Mouse (Mus musculus): Measurements from ENCODE around the gene Ubqlnl.

Gene Ubqlnl

DNA sequence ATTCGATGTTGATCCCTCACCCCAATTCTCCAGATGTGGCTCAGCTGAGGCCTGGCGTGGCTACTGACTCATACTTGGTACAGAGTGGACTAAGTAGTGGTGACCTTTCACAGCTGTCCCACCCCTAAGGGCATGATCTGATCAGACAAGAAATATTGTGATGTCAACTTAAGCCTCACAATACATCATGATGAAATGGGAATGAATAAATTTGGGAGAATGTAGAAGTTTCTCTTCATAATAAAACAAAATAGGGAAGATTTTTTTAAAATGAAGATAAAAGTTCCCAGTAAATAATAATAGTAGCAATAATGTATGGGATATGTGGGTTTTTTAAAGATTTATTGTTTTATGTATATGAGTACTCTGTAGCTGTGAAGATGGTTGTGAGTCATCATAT, at the start of gene Ubqlnl:
TSS of gene Ubqlnl (minus strand) at position 101 of the 400 bp plus-strand sequence.
- no peak for DNase-seq (ENCODE audit: low read depth, low spot score)

DNA sequence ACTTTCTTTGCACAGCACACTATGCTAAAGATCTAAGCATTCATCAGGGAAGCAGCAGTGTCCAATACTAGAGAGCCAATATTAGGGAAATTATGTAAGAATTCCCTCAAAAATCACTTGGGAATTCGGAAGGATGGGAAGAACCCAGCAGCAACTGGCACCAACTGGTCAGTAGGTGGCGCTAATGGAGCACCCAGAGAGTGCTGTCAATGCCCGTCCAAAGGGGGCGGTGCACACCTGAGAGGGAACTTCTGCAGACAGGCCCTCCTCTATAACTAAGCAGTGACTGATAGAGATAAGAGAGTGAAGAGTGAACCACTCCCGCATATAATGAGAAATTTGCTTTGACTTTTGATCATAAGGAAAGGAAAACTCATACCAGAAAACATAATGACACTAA, 49.5 kb upstream of the Ubqlnl start:
- DNase-seq (ENCODE audit: low read depth, low spot score): peak; percentile 82

DNA sequence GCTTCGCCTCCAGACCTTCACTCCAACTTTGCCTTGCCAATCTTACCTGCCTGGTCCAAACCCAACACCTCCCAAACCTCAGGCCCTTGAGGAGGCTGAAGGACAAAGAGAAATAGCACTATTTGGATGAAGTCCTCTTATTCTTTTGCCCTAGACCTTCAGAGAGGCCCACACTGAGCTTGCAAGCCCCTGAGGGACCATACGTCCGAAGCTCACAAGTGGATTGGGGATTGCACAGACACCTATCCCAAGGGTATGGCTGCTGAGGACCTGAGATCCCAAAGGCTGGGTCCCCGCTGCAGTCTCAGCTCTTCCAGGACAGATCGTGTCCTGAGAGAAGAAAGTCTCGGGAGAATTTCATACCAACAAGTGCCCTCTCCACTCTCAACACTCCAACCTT, 45.5 kb upstream of the Ubqlnl start, which contains the start of gene Olfr649:
TSS of gene Olfr649 (minus strand) at position 101 of the 400 bp plus-strand sequence.
- no peak for DNase-seq (ENCODE audit: low read depth, low spot score)

DNA sequence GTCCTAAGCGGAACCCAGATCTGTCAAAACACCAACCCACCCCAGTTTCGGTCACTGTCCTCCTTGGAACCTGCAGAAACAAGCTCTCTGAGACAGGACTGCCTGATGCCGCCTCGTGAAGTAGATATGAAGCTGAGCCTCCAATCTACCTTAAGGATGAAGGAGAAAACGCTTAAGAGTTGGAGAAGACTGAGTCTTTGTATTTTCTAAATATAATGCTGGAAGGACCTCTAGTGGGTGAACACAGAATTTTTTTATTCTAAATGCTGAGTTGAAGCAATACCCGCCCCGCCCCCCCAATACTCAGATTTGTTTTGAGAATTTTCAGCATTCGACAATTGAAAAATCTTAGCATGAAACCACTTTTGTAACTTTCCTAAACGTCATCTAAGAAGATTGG, 40.9 kb upstream of the Ubqlnl start:
- DNase-seq (ENCODE audit: low read depth, low spot score): peak; percentile 7

DNA sequence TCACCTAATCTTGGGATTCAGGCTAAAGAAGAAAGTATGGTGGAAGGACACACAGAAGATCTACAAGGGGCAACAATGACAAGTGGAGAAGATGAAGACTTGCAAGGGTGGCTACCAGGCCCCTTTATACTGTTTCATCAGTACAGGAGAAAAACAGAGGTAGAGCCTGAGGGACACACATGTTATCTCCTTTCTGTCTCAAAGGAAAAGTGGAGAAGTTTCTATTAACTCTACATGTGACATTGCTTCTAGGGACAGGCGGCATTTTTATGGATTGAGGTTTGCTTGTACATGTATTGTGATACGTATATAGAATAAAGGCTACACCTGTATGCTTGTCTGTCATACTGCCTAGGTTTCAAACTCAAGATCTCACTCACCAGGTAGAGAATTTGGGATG, 32.9 kb upstream of the Ubqlnl start, which contains the start of gene Olfr648:
TSS of gene Olfr648 (minus strand) at position 101 of the 400 bp plus-strand sequence.
- no peak for DNase-seq (ENCODE audit: low read depth, low spot score)

DNA sequence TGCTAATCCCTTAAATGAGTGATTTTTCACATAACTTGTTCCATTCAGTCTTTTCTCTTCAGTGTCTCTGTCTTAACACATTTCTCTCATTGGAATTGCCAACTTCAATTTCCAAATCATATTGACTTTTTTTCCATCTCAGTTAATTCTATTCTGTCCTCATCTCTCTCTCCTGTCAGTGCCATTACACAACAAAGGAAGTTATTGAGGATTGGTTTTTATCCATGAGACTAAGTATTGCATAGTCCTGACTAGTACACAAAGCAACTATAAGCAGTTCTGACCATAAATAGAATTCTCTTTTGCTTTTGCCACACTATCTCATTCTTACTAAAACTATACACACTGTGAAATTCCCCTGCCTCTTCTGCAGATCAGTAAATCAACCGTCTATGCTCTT, 28.7 kb upstream of the Ubqlnl start:
- no peak for DNase-seq (ENCODE audit: low read depth, low spot score)

DNA sequence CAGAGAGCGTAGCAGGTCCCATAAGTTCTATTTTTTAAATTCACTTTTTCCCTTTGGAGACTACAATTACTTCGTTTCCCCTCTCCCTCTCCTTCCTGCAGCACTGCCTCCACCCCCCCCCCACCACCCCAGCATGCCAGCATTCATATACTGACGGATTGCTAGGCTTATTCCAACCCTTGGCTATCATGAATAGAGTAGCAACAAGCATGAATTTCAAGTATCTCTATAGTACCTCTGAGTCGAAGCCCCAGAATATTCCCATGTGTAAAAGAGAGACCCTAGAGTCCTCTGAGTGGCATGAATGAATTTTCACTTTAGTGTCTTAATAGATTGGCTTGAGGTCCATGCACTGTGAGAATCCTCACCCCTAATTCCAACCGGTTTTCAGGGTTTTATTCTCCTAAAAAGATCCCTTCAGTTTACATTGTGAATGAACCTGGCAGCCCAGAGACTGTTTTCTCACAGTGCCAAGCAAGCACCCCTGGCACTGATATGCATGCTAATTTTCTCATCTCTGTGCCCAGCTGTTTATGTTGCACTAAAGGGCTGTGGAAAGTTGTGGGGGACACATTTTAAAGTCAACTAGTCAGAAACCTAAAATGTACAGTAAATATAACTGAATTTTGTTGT, 28.2 kb upstream of the Ubqlnl start:
- DNase-seq (ENCODE audit: low read depth, low spot score): no peak

DNA sequence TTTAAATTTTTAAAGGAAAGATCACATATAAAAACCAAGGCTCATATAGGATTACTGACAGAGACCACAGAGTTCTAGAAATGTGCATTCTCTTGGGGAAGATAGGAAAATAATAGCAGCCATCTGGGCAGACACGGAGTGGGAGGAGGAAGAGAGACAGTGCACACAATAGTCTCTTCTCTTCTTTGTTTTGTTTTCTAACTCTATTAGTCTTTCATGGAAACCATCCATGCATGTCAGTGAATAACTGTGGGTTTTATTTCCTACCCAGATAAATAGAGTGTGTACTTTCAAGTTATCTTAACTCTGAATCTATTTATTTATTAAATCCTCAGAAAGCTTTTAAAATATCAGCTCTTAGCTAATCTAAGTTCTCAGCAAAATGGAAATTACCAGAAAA, 24.7 kb upstream of the Ubqlnl start:
- no peak for DNase-seq (ENCODE audit: low read depth, low spot score)

DNA sequence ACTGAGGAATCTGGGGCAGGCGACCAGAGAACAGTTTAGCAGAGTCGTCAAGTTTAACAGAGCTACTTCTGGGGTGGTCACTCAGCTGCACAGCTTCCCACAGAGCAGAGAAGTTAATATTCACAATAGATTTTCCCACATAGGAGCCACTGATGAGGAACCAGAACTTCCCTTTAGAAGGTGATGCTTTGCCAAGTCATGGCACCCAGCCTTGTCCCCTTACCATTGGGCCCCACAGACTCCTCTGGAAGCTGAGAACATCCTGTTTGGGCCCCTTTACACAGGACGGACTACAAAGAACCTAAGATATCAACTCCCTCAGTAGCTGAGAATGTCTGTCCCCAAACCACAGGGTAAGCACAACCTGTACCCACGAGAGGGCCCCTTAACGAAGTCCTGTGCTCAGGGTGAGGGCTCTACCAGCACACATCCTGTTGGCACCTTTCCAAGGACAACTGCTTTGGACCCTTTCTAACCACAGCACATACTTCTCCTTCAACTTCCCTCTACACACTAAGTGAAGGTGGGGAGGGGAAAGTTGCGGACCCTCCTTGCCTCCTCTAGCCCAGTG, 19.4 kb upstream of the Ubqlnl start:
- no peak for DNase-seq (ENCODE audit: low read depth, low spot score)

DNA sequence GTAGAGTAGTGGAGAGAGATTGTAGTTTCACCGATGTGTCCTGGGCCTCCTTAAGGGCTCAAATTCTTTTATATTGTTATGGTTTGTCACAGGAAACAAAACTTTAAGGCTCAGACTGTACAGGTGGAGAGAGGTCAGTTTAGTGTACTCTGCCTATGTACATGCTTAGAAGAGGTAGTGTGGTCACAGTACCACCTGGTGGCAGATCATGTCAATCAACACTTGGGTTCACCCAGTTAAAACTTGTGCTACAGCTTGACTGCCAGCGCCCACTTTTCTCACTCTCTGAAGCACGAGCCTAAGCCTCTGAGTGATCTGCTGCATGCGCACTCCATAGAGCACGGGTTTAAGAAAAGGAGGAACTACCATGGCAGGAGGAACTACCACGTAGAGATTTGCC, 16.7 kb upstream of the Ubqlnl start:
- peak; percentile 19 for DNase-seq (ENCODE audit: low read depth, low spot score)

DNA sequence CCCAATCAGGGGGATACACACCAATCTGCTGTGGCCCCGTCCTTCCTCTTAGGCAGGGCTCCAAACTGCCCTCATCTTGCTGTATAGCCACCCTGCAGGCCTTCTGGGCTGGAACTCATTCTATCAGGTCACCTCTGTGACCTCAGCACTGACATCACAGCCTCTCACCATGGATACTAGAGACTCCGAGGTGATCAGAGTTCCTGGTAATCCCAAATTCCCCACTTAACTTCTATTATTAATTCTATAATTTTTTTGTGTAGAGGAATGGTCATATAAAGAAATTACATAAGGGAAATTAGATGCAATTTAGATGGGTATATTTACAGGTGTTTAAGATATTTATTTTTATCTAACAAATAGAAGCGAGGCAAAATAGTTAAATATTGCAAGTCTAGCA, 7.2 kb downstream of the Ubqlnl start, which contains the start of gene Ubqln3:
TSS of gene Ubqln3 (minus strand) at position 101 of the 400 bp plus-strand sequence.
- no peak for DNase-seq (ENCODE audit: low read depth, low spot score)

DNA sequence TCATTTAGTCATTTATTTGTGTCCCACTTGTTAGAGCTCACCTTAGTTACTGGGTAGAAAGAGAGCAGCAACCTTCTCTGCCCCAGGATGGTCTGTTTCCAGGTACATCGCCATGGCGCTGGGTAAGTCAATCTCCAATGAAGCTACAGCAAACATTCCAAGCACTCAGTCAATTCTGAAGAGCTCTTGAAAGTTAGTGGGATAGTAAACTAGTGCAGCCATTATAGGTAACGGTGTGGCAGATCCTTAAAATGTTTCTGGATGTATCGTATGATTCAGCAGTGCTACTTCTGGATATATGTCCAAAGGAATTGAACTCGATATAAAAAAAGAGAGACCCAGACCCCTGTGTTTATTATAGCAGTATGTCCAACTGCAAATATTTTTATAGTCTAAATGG, 13.1 kb downstream of the Ubqlnl start, which contains the start of gene Olfr643:
TSS of gene Olfr643 (minus strand) at position 101 of the 400 bp plus-strand sequence.
- no peak for DNase-seq (ENCODE audit: low read depth, low spot score)

DNA sequence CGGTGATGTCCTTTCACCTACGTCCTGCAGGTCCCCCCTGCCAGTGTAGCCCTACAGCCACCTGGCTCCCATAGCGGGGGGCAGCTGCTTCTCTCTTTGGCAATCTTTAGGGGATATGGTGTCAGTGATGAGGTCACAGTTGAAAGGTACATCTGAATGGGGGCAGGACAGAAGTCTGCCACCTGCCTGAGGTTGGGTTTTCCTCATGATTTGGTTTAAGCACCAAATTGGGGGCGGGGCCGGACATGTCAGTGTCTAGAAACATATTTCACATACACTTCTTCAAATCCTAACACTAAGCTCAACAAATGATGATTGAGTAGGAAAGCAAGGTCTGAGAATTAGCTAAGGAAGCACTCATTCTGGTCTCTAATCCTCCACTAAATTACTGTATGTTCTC, 20.6 kb downstream of the Ubqlnl start, which contains the start of gene Ubqln5:
TSS of gene Ubqln5 (minus strand) at position 101 of the 400 bp plus-strand sequence.
- no peak for DNase-seq (ENCODE audit: low read depth, low spot score)

DNA sequence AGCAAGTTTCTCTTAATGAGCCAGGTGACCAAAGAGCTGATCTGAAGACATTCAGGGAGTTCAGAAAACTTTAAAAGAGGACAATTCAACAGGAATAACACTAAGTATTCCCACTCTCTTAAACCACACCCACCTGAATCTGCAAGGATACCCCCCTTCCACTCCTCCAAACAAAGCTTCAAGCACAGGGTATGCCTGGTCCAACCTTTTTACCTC, 45.7 kb downstream of the Ubqlnl start, which contains the start of gene Olfr646:
TSS of gene Olfr646 (plus strand) at position 117 of the 216 bp plus-strand sequence.
- no peak for DNase-seq (ENCODE audit: low read depth, low spot score)

DNA sequence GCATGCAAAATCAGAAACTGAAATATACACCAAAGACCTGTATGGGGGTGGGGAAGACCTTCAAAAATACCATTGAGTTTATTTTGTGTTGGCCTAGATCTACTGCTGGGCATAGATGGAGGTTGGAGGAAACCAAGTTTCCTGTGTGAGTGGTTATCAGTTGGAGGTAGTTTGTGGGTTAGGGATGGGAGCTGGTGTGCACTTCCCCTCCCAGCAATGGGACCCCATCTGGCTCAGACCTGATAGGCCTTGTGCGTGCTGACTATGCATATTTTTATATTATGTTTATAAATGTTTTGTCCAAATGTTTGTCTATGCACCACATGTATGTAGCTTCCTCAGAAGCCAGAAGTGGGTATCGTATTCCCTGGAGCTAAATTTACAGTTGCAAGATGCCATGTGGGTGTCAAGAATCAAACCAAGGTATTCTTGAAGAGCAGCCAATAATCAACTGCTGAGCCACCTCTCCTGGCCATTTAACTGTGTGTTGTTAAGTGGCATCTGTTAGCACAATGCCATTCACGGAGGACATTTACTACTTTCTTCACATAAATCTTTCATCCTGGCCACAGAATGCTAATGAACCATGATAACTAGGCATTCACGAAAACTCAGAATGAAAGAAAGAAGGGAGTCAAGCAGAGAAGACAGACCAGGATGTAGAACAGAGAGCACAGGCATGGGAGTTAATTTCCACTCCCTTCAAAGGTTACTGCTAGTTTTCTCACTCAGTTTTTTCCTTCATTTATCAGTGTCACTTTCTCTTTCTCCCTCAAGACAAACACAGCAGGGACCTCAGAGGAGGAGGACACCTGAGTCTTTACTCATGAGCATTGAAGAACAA, 46.2 kb downstream of the Ubqlnl start:
- no peak for DNase-seq (ENCODE audit: low read depth, low spot score)

Measured in ES-CJ7 (cell line).